Mouse (Mus musculus): Measurements from ENCODE around the gene Gm45208. TPM values are rescaled to one million over a fixed set of nuclear protein-coding genes. Genes with fewer than 3 reads are reported as not detected.
"Not testable (repeated sequence)": the region's sequence is repeated elsewhere in the genome, so short reads cannot be mapped to it uniquely, and the experiment has no call there.

The Gm45208 gene
- polyA plus RNA-seq, 1 experiment from 2014 or later, result 0.61 TPM

GRCm38 (mm10) chrX:7728922-7729265, 6.8 kb downstream of the Gm45208 start:
- WGBS, result 39% methylated on average over 4 of the region's 4 CpGs
- Histone ChIP-seq H3K36me3 (replicated peaks) (peaks cover 38% of the 10 kb centered on the region), H3K4me1 (peaks cover 5% of the 10 kb centered on the region; the same call in 1 of the 2 replicates), H3K27me3 (replicated peaks; ENCODE audit: low read depth, poor library complexity, severe bottlenecking) (no peaks in the 10 kb centered on the region), H3K9me3 (peaks cover 6% of the 10 kb centered on the region; the same call in 1 of the 2 replicates), H3K27ac (replicated peaks) (peak overlapping the region; percentile 78), H3K4me3 (peak overlapping the region; percentile 60)
- no peak for DNase-seq (ENCODE audit: low spot score)

DNA sequence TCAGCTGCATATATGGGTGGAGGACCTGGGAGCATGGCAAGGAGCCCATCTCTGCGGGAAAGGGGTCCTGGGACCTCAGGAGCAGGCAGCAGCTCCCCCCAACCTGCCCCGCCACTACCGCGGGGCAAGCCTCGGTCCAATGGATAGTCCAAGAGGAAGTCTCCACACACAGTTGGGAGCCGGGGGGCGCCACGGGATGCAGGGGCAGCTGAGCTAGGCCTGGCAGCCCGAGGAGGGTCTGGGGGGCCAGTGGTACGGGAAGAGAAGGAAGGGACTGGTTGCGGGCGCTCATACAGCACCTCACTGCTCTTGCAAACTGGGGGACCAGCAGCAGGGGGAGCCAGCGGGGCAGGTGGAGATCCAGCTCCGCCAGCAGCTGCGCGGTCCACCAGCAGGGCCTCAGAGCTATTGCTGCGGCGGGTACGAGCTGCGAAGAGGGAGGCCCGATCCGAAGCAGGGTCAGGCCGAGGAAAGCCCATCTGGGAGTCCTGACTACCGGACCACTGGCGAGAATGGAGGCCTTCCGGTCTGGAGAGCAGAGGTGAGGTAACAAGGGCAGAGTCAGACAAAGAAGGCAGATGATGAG, 11.6 kb downstream of the Gm45208 start:
- Histone ChIP-seq H3K27me3 (replicated peaks; ENCODE audit: low read depth, poor library complexity, severe bottlenecking) (no peaks in the 10 kb centered on the region), H3K4me3 (no peak overlapping the region; the same call in 1 of the 2 replicates), H3K36me3 (replicated peaks) (peaks cover 45% of the 10 kb centered on the region), H3K27ac (replicated peaks) (no peak overlapping the region), H3K9me3 (peaks cover 8% of the 10 kb centered on the region; the same call in 1 of the 2 replicates), H3K4me1 (peaks cover 5% of the 10 kb centered on the region; the same call in 1 of the 2 replicates)
- 33% methylated on average over 26 of the region's 26 CpGs for WGBS
- DNase-seq (ENCODE audit: low spot score), result peak; percentile 77

DNA sequence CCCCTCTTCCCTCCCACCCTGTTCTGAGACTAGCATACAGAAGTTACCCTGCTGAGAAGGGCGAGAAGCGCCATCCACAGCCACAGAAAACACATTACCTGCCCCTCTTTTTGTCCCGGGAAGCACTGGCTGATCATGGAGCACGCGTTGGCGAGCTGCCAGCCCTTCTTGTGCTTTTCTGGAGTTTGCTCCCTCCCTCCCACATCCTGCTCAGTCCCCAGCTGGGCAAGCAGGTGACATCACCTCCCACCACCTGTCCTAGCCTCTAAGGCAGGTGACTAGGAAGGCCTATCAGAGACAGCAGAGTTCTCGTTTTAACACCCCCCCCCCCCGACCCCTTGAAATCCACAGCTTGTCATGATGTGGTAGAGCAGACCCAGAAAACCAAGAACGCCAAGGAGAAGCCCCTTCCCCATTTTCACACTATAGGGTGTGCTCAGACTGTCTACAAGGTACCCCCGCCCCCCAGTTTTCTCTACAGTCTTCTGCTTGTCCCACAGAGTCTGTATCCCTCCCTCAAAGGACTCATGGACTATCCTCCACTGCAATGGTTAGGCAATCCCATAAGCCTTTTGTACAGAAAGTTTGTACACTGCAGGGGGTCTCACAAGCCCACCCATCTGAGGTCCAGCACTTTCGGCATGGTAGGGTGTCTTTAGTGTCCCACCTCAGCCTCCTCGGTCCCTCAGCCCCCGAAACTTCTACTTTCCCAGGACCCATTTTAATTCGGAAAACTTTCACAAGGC, 17.5 kb downstream of the Gm45208 start:
- H3K27me3 ChIP-seq (replicated peaks; ENCODE audit: low read depth, poor library complexity, severe bottlenecking), result no peaks in the 10 kb centered on the region
- H3K36me3 ChIP-seq (replicated peaks), result peaks cover 37% of the 10 kb centered on the region
- H3K4me1 ChIP-seq, result peaks cover 12% of the 10 kb centered on the region
- WGBS, result 64% methylated on average over 14 of the region's 14 CpGs
- H3K9me3 ChIP-seq, result 0 out of 2 replicates have a peak, but pooled peaks cover 2% of the 10 kb centered on the region
- no peak for DNase-seq (ENCODE audit: low spot score)
- H3K27ac ChIP-seq (replicated peaks), result no peak overlapping the region
- H3K4me3 ChIP-seq, result 0 out of 2 replicates have a peak overlapping the region, but pooled peaks have one; percentile 11

DNA sequence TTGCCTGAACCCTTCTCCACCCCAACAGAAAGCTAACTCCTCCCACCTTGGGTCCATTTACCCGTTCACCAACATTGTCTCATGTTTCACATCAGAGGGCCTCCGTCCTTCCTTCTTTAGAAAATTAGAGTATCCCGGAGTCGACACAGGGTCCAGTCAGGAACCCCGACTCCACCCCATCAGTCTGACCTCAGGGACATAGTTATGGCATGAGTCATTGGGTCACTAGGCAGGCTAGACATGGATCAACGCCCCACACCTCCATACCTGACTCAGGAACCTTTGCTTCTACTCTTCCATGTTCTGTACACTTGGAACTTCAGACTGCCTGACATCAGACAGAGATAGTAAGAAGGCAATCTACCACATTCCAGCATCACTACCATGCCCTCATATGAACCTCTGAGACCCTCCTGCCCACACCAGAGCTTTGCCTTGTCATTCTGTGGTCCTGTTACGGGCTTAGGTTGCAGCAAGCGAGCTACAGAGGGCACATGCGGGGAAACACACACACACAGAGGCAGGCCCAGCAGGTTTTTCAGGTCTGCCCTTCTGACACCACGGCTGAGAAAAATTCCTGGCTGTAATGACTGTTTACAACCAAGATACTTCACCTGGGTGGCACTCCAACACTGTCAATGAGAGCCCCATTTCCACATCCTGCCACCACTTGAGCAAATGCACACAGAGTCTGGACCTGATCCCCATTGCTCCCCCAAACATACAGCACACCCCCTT, 18.2 kb downstream of the Gm45208 start:
- Histone ChIP-seq H3K27ac (replicated peaks) (no peak overlapping the region), H3K27me3 (replicated peaks; ENCODE audit: low read depth, poor library complexity, severe bottlenecking) (no peaks in the 10 kb centered on the region), H3K4me1 (peaks cover 12% of the 10 kb centered on the region), H3K9me3 (0 out of 2 replicates have a peak, but pooled peaks cover 2% of the 10 kb centered on the region), H3K36me3 (replicated peaks) (peaks cover 29% of the 10 kb centered on the region), H3K4me3 (0 out of 2 replicates have a peak overlapping the region, but pooled peaks have one; percentile 23)
- WGBS, result 55% methylated on average over 10 of the region's 10 CpGs
- peak; percentile 29 for DNase-seq (ENCODE audit: low spot score)

GRCm38 (mm10) chrX:7741103-7741502, 19.1 kb downstream of the Gm45208 start:
- Histone ChIP-seq H3K4me3 (peak overlapping the region; percentile 23; the same call in 1 of the 2 replicates), H3K27ac (replicated peaks) (no peak overlapping the region), H3K27me3 (replicated peaks; ENCODE audit: low read depth, poor library complexity, severe bottlenecking) (no peaks in the 10 kb centered on the region), H3K36me3 (replicated peaks) (peaks cover 21% of the 10 kb centered on the region), H3K9me3 (0 out of 2 replicates have a peak, but pooled peaks cover 2% of the 10 kb centered on the region), H3K4me1 (peaks cover 12% of the 10 kb centered on the region)
- DNase-seq (ENCODE audit: low spot score), result no peak
- 75% methylated on average over 5 of the region's 5 CpGs for WGBS

GRCm38 (mm10) chrX:7743470-7743869, 21.4 kb downstream of the Gm45208 start:
- WGBS, result 62% methylated on average over 5 of the region's 5 CpGs

DNA sequence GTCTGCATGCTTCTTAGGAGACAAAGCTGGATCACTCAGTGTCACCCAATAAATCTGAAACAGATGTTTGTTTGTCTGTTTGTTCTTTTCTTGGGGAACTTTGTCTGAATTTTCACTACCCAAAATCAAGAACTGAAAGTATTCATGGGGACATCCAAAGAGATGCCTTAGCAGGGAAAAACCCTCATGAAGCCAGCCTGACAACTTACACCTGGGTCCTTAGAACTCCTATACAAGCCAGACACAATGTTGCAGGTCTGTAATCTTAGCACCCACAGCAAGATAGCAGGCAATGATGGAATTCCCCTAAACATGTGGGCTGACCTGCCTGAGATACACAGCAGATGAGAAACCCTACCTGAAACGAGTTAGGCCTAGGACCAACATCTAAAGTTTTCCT, 22.9 kb downstream of the Gm45208 start:
- 55% methylated on average over 1 of the region's 1 CpGs for WGBS

More at GRCm38 (mm10) chrX:7743470-7743869, 21.4 kb downstream of the Gm45208 start:
- H3K27me3 ChIP-seq (replicated peaks; ENCODE audit: low read depth, poor library complexity, severe bottlenecking), result no peaks in the 10 kb centered on the region
- no peaks in the 10 kb centered on the region for H3K9me3 ChIP-seq
- no peak overlapping the region for H3K27ac ChIP-seq (replicated peaks)
- H3K4me1 ChIP-seq, result peaks cover 12% of the 10 kb centered on the region
- no peak for DNase-seq (ENCODE audit: low spot score)
- H3K4me3 ChIP-seq, result no peak overlapping the region
- no peaks in the 10 kb centered on the region for H3K36me3 ChIP-seq (replicated peaks)

GRCm38 (mm10) chrX:7745429-7745828, 23.4 kb downstream of the Gm45208 start:
- no peak for DNase-seq (ENCODE audit: low spot score)
- Histone ChIP-seq H3K36me3 (replicated peaks) (no peaks in the 10 kb centered on the region), H3K4me1 (peaks cover 5% of the 10 kb centered on the region; the same call in 1 of the 2 replicates), H3K27ac (replicated peaks) (no peak overlapping the region), H3K27me3 (replicated peaks; ENCODE audit: low read depth, poor library complexity, severe bottlenecking) (no peaks in the 10 kb centered on the region), H3K4me3 (no peak overlapping the region), H3K9me3 (no peaks in the 10 kb centered on the region)
- WGBS, result 93% methylated on average over 8 of the region's 8 CpGs

More for the DNA sequence above, 22.9 kb downstream of the Gm45208 start:
- Histone ChIP-seq H3K27ac (replicated peaks) (no peak overlapping the region), H3K4me3 (no peak overlapping the region), H3K36me3 (replicated peaks) (no peaks in the 10 kb centered on the region), H3K27me3 (replicated peaks; ENCODE audit: low read depth, poor library complexity, severe bottlenecking) (no peaks in the 10 kb centered on the region), H3K9me3 (no peaks in the 10 kb centered on the region), H3K4me1 (peaks cover 9% of the 10 kb centered on the region; the same call in 1 of the 2 replicates)
- DNase-seq (ENCODE audit: low spot score), result no peak

- no peaks in the 10 kb centered on the region for H3K27me3 ChIP-seq (replicated peaks; ENCODE audit: low read depth, poor library complexity, severe bottlenecking)
- DNase-seq (ENCODE audit: low spot score), result peak; percentile 89
- no peaks in the 10 kb centered on the region for H3K9me3 ChIP-seq
- no peaks in the 10 kb centered on the region for H3K36me3 ChIP-seq (replicated peaks)
- peak within 1 kb of the TSS; percentile 74 for H3K4me3 ChIP-seq
- 0 out of 2 replicates have a peak, but pooled peaks cover 3% of the 10 kb centered on the region for H3K4me1 ChIP-seq
- 10% methylated on average over 56 of the region's 56 CpGs for WGBS
- peak within 1 kb of the TSS; percentile 86 for H3K27ac ChIP-seq (replicated peaks)
These were observed 28.5 kb downstream of the Gm45208 start, which contains the start of gene Ccdc120 for GRCm38 (mm10) chrX:7750432-7751116. Ccdc120 (minus strand) TSS chrX:7750905.

- not testable (repeated sequence) for H3K27ac ChIP-seq (replicated peaks); DNase-seq (ENCODE audit: low spot score); H3K4me1 ChIP-seq; H3K4me3 ChIP-seq; H3K27me3 ChIP-seq (replicated peaks; ENCODE audit: low read depth, poor library complexity, severe bottlenecking); H3K36me3 ChIP-seq (replicated peaks); H3K9me3 ChIP-seq
- WGBS, result 16% methylated on average over 3 of the region's 3 CpGs
These were observed 31.6 kb downstream of the Gm45208 start for GRCm38 (mm10) chrX:7753627-7754026.

DNA sequence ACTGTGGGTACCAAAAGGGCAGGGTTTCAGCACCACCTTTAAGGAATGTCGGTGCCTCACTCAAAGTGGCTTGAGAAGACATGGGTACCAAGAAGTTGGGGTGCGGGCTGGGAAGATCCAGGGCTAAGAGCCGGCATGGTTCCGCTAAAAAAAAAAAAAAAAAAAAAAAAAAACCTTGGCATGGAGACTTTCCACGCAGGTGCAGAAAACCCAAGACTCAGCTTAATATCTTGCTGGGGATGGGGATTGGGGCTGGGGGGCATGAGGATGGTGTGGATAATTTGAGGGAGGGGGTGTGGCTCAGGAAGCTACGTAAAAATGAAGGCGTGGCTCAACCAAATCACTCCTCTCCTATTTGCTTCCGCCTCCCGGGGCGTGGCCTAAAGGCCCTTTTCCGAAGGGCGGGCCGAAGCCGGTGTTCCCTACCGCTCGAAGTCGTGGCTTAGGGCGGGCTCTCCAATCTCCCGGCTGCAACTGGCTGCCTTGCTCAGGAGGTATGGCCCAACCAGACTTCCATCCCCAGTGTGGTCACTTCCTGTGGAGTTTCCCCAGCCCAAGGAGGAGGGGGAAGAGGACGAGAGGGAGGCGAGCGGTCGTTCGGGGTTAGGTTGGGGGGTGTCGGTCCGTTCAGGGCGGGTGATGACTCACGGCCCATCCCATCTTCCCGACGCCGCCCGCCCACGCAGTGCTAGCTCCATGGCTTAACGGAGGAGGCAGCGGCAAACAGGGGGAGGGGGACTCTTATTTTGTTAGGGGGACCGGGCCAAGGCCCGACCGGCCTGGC, 40.3 kb downstream of the Gm45208 start, which contains the start of gene Tfe3:
TSS of gene Tfe3 (plus strand) at position 424 of the 784 bp plus-strand sequence.
- Histone ChIP-seq H3K27ac (replicated peaks) (peak within 1 kb of the TSS; percentile 80), H3K4me3 (peak within 1 kb of the TSS; percentile 76), H3K27me3 (replicated peaks; ENCODE audit: low read depth, poor library complexity, severe bottlenecking) (no peaks in the 10 kb centered on the region), H3K36me3 (replicated peaks) (peaks cover 15% of the 10 kb centered on the region), H3K9me3 (0 out of 2 replicates have a peak, but pooled peaks cover 6% of the 10 kb centered on the region), H3K4me1 (peaks cover 27% of the 10 kb centered on the region)
- peak; percentile 92 for DNase-seq (ENCODE audit: low spot score)
- 19% methylated on average over 38 of the region's 38 CpGs for WGBS

Measured in embryonic facial prominence, embryonic 10.5 days (tissue).